Mouse (Mus musculus) limb, embryonic 14.5 days (tissue): Measurements from ENCODE around the gene Taf6l. TPM values are rescaled to one million over a fixed set of nuclear protein-coding genes. Genes with fewer than 3 reads are reported as not detected.
A peak's percentile ranks its signal among the peaks of the same experiment; 100 is the strongest.

Experiments
- ATAC-seq: fragments of 200-750 bp; cut with Nextera tagmentation; 2 replicates; pipeline ENCODE4 v1.8.0; 2017; ENCODE audit warnings: low read depth, moderate number of reproducible peaks, moderate TSS enrichment; ENCODE audit not compliant: low FRiP score
- DNase-seq: peaks from one replicate; pipeline ENCODE4 v3.0.0-alpha.2; 2015; ENCODE audit warnings: low spot score
- H3K27ac ChIP-seq: fragments of 300-500 bp; sonication (generic); replicated peaks from 2 replicates; pipeline ENCODE4 v1.5.1; 2014; ENCODE audit warnings: low read depth, mild to moderate bottlenecking, low read length, moderate library complexity, mixed read lengths
- H3K27me3 ChIP-seq: fragments of 300-500 bp; sonication (generic); 2 replicates; pipeline ENCODE4 v1.6.1; 2014; ENCODE audit warnings: low read length, mixed read lengths; ENCODE audit not compliant: control insufficient read depth, insufficient read depth
- H3K36me3 ChIP-seq: fragments of 300-500 bp; sonication (generic); 2 replicates; pipeline ENCODE4 v1.6.1; 2014; ENCODE audit warnings: mild to moderate bottlenecking, low read length, moderate library complexity, mixed read lengths; ENCODE audit not compliant: control insufficient read depth, insufficient read depth
- H3K4me1 ChIP-seq: fragments of 300-500 bp; sonication (generic); 2 replicates; pipeline ENCODE4 v1.6.1; 2014; ENCODE audit warnings: antibody characterized with exemption, low read length, mixed read lengths; ENCODE audit not compliant: control insufficient read depth, insufficient read depth
- H3K4me2 ChIP-seq: fragments of 300-500 bp; sonication (generic); replicated peaks from 2 replicates; pipeline ENCODE4 v1.6.1; 2014; ENCODE audit warnings: low read depth, mild to moderate bottlenecking, low read length, moderate library complexity; ENCODE audit not compliant: severe bottlenecking
- H3K4me3 ChIP-seq: fragments of 300-500 bp; sonication (generic); replicated peaks from 2 replicates; pipeline ENCODE4 v1.5.1; 2014; ENCODE audit warnings: low read length
- H3K9ac ChIP-seq: fragments of 300-500 bp; sonication (generic); 2 replicates; pipeline ENCODE4 v1.6.1; 2014; ENCODE audit warnings: mild to moderate bottlenecking, low read depth, low read length, moderate library complexity; ENCODE audit not compliant: severe bottlenecking
- H3K9me3 ChIP-seq: fragments of 300-500 bp; sonication (generic); 2 replicates; pipeline ENCODE4 v1.6.1; 2016; ENCODE audit warnings: low read length; ENCODE audit not compliant: control insufficient read depth
- POLR2A ChIP-seq: fragments of 200-500 bp; IDR thresholded peaks from 2 replicates; pipeline ENCODE4 v1.8.0; 2012; ENCODE audit warnings: inconsistent platforms, mild to moderate bottlenecking, moderate library complexity, borderline replicate concordance; ENCODE audit not compliant: insufficient read depth, insufficient read length; ENCODE audit errors: extremely low read depth
- WGBS: fragments of 180-500 bp; shearing (Covaris S2); extraction: QIAGEN DNeasy Blood & Tissue Kit; methylation state at CpG from one replicate; pipeline ENCODE4 v1.1.7; 2014; 5-methylcytosine and 5-hydroxymethylcytosine counted together
- polyA plus RNA-seq, 2 experiments: library from polyadenylated mRNA; depleted of rRNA in 1 of 2; stranded (reverse) in 1 of 2; unstranded in 1 of 2; fragments of >200 nt; fragmentation: Nextera tagmentation in 1 of 2; extraction: Ambion mirVana in 1 of 2; gene quantifications; 2 replicates each; pipeline versions ENCODE4 v1.2.1 to v1.2.3; 2012 to 2014

Gene Taf6l
- polyA plus RNA-seq, 2 experiments: 21.8 to 22.4 TPM

GRCm38 (mm10) chr19:8822696-8823095 is 36.5 kb upstream of the Taf6l start:
- WGBS: 85% methylated on average over 8 of the region's 8 CpGs
- TF ChIP-seq POLR2A: no peak
- no peaks in the 10 kb centered on the region for H3K9me3 ChIP-seq
- peaks cover 21% of the 10 kb centered on the region for H3K4me1 ChIP-seq
- no peak for DNase-seq
- H3K36me3 ChIP-seq: peaks cover 50% of the 10 kb centered on the region
- ATAC-seq: no peak
- no peak overlapping the region for H3K27ac ChIP-seq
- peak overlapping the region; percentile 87 for H3K4me2 ChIP-seq
- peak overlapping the region; percentile 100; the same call in 1 of the 2 replicates for H3K4me3 ChIP-seq
- H3K27me3 ChIP-seq: no peaks in the 10 kb centered on the region
- 0 out of 2 replicates have a peak overlapping the region, but pooled peaks have one; percentile 94 for H3K9ac ChIP-seq

- TF ChIP-seq POLR2A: no peak
- H3K27ac ChIP-seq: no peak overlapping the region
- 2% methylated on average over 7 of the region's 7 CpGs for WGBS
- peak overlapping the region; percentile 87 for H3K4me2 ChIP-seq
- peak overlapping the region; percentile 100 for H3K4me3 ChIP-seq
- no peaks in the 10 kb centered on the region for H3K27me3 ChIP-seq
- no peaks in the 10 kb centered on the region for H3K9me3 ChIP-seq
- ATAC-seq (no peak), DNase-seq (no peak)
- peaks cover 35% of the 10 kb centered on the region for H3K4me1 ChIP-seq
- H3K9ac ChIP-seq: peak overlapping the region; percentile 94
- peaks cover 43% of the 10 kb centered on the region for H3K36me3 ChIP-seq
Measured at GRCm38 (mm10) chr19:8821146-8821545, 34.9 kb upstream of the Taf6l start.

GRCm38 (mm10) chr19:8820424-8820956 is 34.3 kb upstream of the Taf6l start:
- no peak for TF ChIP-seq POLR2A
- Histone ChIP-seq H3K4me1 (peaks cover 38% of the 10 kb centered on the region), H3K4me3 (peak overlapping the region; percentile 100), H3K4me2 (peak overlapping the region; percentile 87), H3K9ac (peak overlapping the region; percentile 94), H3K36me3 (peaks cover 42% of the 10 kb centered on the region), H3K9me3 (no peaks in the 10 kb centered on the region), H3K27me3 (no peaks in the 10 kb centered on the region), H3K27ac (peak overlapping the region; percentile 96)
- ATAC-seq (no peak; the same call in 1 of the 2 replicates), DNase-seq (no peak)
- WGBS: under 1% methylated on average over 47 of the region's 48 CpGs

- H3K4me1 ChIP-seq: peaks cover 38% of the 10 kb centered on the region
- H3K9ac ChIP-seq: peak within 1 kb of the TSS; percentile 94
- peak within 1 kb of the TSS; percentile 96 for H3K27ac ChIP-seq
- peak; percentile 99 for DNase-seq
- no peaks in the 10 kb centered on the region for H3K9me3 ChIP-seq
- H3K4me3 ChIP-seq: peak within 1 kb of the TSS; percentile 100
- peak; percentile 93 for ATAC-seq
- peaks cover 41% of the 10 kb centered on the region for H3K36me3 ChIP-seq
- peak within 1 kb of the TSS; percentile 87 for H3K4me2 ChIP-seq
- WGBS: under 1% methylated on average over 81 of the region's 83 CpGs
- no peaks in the 10 kb centered on the region for H3K27me3 ChIP-seq
- TF ChIP-seq POLR2A: peak; percentile 93; the same call in 1 of the 2 replicates
Measured at GRCm38 (mm10) chr19:8819596-8820423, 33.6 kb upstream of the Taf6l start, which contains the start of gene Hnrnpul2. Gene Hnrnpul2 (plus strand): TSS chr19:8820010.

GRCm38 (mm10) chr19:8818801-8819595 is 32.8 kb upstream of the Taf6l start, which contains the start of gene Ttc9c:
Gene Ttc9c (minus strand): TSS chr19:8819333.
- Histone ChIP-seq H3K4me2 (peak within 1 kb of the TSS; percentile 87), H3K9ac (peak within 1 kb of the TSS; percentile 94), H3K36me3 (peaks cover 39% of the 10 kb centered on the region), H3K4me1 (peaks cover 38% of the 10 kb centered on the region), H3K27ac (peak within 1 kb of the TSS; percentile 96), H3K4me3 (peak within 1 kb of the TSS; percentile 100), H3K27me3 (no peaks in the 10 kb centered on the region), H3K9me3 (no peaks in the 10 kb centered on the region)
- DNase-seq: peak; percentile 100
- ATAC-seq: peak; percentile 91
- WGBS: 1% methylated on average over 33 of the region's 33 CpGs
- TF ChIP-seq POLR2A: peak; percentile 97; the same call in 1 of the 2 replicates
